Comparison of ENCODE assay signal across 19 mouse cellular contexts in genomic region chr10:59494917-59495316, GRCm38 (mm10). TPM values are rescaled to one million over a fixed set of nuclear protein-coding genes. Genes with fewer than 3 reads are reported as not detected.
A peak's percentile ranks its signal among the peaks of the same experiment; 100 is the strongest.
DNase-seq lines count a peak whose midpoint lies in the region; ATAC-seq lines count a peak whose summit lies in the region.
"Had no signal": no experiment of that assay in that cellular context is flagged by ENCODE, and none has a peak within 500 bp of the region (broad histone marks: within the 10 kb centered on the region; RNA-seq: fewer than 3 reads in every experiment).

No protein-coding gene starts in this region.

- peak; percentile 35; the same call in 1 of the 2 replicates for ATAC-seq in megakaryocyte, adult 5-6 weeks (ENCODE audit: poor library complexity, severe bottlenecking)
- ATAC-seq: forebrain, embryonic 14.5 days; forebrain, embryonic 16.5 days had no signal

- peak; percentile 21 for DNase-seq in heart, adult 11 months
- DNase-seq in heart, adult 9 months (ENCODE audit: low spot score in 2 of 2) = no peak
- DNase-seq in testis, postnatal 10 days (ENCODE audit: low spot score) = peak; percentile 30
- no peak for DNase-seq in testis, postnatal 14 days (ENCODE audit: low spot score)
- DNase-seq in layer of hippocampus, postnatal 36 days = no peak
- DNase-seq: adrenal gland, adult 8-10 months; adrenal gland, postnatal 25 days; cerebellum, adult 11 months; cerebellum, adult 18-20 months; cerebellum, adult 8-10 months; cerebellum, adult 9-11 months; cerebellum, postnatal 14 days; cerebellum, postnatal 36 days; embryo, embryonic 11 days had no signal

RNA-seq across cellular contexts. Expression of gene Oit3, which starts 53.3 kb away (rescaled TPM):
- 0.50 and 1.2 TPM in 2 replicates for total RNA-seq in megakaryocyte, adult 5-6 weeks (2015)
- 0.66 and 7.1 TPM in 2 replicates for total RNA-seq in megakaryocyte, adult 5-6 weeks (2017)
- not detected for total RNA-seq in layer of hippocampus, postnatal 36 days (2021)
- total RNA-seq: ES-E14, MEL had no signal

Comparison
In these comparisons a context has a peak if more than half of its experiments do, and no peak if none do; other contexts are left out.
1. DNase-seq: peak in heart, adult 11 months (single experiment) and testis, postnatal 10 days (single experiment); none in heart, adult 9 months (0 of 2), testis, postnatal 14 days (single experiment) and layer of hippocampus, postnatal 36 days (0 of 2).